Mouse (Mus musculus): ENCODE measurements around the gene Eif5.

- no peak for TF ChIP-seq CTCF (IDR thresholded peaks at IDR 0.05; ENCODE audit: extremely low read depth, insufficient read length, insufficient replicate concordance, low read depth, low read length)
- TF ChIP-seq POLR2A (IDR thresholded peaks at IDR 0.05; ENCODE audit: low read depth, low read length) = no peak
Observed at GRCm38 (mm10) chr12:111517901-111518300, 19.9 kb upstream of the Eif5 start.
